Mouse (Mus musculus): ENCODE measurements at regions not wholly inside any gene's neighbourhood (a gene's known extent, or its start where the extent isn't known, plus 50 kb on each side); places are given as distances from the start of the nearest gene placed in this dataset.
"Not testable (repeated sequence)": the region's sequence is repeated elsewhere in the genome, so short reads cannot be mapped to it uniquely, and the experiment has no call there.

- no peak for DNase-seq
Observed at GRCm38 (mm10) chr3:21891819-21892480, 184.5 kb upstream of the Tbl1xr1 start.

- DNase-seq: peak; percentile 28
Observed at GRCm38 (mm10) chr3:21892864-21893404, 183.5 kb upstream of the Tbl1xr1 start.

DNA sequence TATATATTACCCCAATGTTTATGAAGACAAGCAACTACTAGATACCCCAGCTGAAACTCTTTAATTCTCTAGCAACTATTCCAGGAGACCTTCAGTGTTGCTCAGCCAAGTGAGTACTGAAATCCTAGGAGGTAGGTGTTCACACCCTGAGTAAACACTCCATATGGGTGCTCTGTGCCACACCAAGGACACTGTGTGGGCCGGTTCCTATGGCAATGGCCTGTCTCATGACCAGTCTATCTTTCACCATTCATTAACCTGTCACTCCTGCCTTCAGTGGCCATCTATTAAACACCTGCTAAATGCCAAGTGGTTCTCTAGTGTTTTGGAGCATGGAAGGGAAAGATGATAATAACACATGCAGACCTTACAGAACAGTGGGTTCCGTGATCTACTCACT, 180.9 kb upstream of the Tbl1xr1 start:
- DNase-seq: no peak

DNA sequence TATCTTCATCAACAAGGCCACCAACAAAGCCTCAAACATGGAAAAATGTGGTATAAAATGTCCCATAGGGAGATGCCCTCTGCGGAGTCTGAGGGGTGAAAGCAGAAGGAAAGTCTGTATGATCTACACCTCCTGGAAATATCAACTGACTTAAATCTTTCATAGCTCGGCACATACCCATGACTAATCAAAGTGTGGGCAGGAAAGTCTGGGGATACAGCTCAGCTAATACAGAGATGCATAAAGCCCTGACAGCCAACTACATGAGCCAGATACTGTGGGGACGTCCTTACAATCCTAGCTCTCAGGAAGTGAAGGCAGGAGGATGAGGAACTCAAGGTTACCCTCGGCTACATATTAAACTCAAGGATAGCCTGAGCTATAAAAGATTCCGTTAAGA, 178.2 kb upstream of the Tbl1xr1 start:
- no peak for DNase-seq

DNA sequence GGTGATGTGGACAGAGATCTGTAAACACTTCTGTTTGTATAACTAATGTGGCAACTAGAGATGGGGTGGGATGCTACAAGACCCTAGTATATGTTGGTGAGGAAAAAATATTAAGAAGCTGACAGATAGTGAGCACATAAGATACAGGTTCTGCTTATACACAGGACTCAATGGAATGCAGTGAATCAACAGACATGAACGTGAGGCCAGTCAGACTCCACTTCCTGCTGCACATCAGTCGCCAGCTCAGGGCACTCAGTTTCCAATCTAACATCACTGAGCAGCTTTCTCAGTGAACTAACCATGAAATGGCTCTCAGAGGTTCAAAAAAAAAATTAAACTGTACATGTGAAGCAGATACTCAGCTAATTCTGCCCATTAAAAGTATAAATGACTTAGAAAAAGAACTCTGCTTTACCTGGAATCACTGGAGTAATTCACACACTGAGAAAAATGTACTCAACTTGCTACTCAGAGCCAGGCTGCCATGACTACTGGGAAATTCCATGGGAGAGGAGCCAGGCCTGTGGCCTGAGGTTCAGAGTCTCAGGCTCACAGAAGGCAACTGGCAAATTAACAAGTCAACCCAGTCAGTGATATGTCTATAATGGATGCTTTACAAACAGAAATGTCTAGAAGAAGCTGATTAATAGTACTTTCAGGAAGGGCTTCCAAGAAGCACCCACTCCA, 170.9 kb upstream of the Tbl1xr1 start:
- DNase-seq: no peak

DNA sequence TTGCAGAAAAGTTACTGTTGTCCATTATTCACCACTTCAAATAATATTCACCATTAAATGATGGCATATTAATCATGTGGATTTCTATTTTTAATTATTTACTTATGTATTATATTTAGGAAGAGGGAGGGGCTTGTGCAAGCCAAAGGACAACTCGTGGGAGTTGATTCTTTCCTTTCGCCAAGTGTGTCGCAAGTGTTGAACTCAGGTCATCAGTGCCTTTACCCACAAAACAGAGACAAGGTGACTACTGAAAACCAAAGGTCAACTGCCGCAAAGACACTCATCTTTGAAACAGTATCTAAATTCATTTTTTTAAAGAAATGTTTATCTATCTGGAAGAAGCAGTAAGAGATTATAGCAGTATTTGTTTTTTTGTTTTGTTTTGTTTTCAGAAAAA, 167.6 kb upstream of the Tbl1xr1 start:
- no peak for DNase-seq

GRCm38 (mm10) chr3:21910080-21910479, 166.4 kb upstream of the Tbl1xr1 start:
- no peak for DNase-seq

GRCm38 (mm10) chr3:21911071-21911470, 165.4 kb upstream of the Tbl1xr1 start:
- no peak for DNase-seq

DNA sequence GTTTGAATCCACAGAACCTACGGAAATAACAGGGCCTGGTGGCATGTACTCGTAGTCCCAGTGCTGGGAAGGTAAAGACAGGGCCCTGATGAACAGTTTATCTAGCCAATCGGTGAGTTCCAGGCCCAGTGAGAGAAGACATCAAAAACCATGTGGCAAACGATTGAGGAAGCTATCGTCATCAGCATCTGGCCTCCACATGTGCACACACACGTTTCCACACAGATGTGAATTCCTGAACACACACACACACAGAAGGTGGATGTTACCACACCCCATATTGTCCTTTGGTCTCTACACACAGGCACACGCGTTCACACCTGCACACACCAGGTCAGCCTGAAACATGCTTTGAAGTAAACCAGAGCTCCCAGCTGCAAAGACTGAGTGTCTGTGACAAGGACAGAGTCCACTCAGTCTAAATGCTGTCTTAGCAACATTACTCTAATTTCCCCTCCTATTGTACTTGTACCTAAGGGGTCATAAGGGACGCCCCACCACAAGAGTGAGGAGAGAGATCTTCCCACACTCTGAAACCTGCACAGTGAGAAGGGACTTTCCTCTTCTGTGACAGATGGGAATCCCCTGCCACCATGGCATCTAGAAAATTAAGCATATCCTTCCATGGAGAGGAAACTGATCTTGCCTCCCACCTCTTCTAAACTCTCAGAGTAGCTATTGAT, 159.1 kb upstream of the Tbl1xr1 start:
- DNase-seq: no peak

DNA sequence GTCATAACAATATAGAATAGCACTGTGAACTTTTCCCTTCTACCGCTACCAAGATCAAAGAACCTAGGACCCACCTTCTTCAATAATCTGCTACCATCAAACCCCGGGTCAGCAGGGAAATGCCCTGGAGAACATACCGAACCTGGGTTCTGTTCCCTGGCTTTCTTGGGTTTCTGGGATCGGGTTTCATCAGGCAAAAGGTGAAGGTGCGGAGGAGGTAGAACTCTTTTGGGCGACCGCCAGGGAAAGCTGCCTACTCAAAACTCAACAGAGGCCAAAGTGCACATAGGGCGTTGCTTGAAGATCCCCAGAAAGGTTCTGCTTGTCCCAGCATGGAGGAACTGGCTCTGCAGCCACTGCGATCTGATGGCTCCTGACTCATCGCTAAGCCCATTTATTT, 158.0 kb upstream of the Tbl1xr1 start:
- no peak for DNase-seq

DNA sequence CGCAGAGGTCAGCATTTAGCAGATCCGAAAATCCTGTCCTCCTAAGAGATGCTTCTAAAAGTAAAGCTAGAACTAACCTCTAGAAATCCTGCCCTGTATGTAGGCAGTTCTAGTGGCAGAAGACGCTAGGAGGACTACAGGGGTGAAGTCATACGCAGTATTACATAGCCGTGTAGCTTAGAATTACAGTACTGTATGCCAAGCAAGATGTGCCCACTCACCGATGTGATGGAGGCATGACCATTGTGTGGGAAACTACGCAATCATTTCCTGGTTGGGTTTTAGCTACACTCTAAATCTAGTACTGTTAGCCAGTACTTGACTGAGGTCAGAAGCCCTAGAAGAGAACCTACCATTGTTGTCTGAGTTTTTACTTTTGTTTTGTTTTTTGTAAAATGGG, 156.5 kb upstream of the Tbl1xr1 start:
- DNase-seq: peak; percentile 37

DNA sequence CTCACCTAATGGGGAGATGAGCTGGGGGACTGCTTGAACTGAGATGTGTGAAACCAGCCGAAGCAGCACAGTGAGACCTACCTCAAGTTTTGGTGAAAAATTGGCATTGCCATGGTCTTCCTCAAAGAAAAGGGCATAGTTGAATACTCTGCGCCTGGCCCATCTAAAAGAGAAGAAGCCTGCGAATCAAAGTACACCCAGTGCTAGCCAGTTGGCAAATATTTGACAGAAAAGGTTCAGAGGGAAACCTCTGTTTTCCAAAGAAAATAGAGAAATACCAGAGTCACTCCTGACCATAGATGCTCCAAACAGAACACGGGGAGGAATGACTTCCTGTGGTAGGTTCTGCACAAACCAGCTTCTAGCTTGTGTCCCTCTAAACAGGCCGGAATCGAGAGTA, 144.5 kb upstream of the Tbl1xr1 start:
- no peak for DNase-seq

GRCm38 (mm10) chr3:21932696-21933095, 143.8 kb upstream of the Tbl1xr1 start:
- DNase-seq: not testable (repeated sequence)

DNA sequence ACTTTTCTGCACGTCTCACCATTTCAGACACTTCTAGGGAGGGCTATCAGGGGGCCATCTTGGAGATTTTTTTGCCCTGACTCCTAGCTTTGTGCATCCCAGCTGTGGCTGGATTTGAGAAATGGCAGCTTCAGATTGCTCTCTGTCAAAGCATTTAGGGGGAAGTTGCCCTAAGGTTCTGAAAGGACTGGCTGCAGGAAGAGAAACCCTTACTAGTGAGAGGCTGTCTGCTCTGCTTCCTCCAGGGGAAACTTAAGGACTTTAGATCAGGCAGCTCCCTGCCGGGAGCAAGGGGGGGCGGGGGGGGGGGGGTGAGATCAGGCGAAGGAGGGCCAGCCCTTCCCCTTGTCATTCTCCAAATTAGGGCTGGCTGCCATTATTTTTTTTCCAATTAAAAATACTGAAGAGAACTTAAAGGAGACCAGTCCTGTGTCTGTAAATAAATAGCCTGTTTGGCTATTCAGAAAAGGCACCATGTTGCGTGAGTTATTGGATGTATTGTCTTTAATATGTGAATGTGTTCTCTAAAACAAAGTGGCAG, 141.7 kb upstream of the Tbl1xr1 start:
- peak; percentile 59 for DNase-seq

DNA sequence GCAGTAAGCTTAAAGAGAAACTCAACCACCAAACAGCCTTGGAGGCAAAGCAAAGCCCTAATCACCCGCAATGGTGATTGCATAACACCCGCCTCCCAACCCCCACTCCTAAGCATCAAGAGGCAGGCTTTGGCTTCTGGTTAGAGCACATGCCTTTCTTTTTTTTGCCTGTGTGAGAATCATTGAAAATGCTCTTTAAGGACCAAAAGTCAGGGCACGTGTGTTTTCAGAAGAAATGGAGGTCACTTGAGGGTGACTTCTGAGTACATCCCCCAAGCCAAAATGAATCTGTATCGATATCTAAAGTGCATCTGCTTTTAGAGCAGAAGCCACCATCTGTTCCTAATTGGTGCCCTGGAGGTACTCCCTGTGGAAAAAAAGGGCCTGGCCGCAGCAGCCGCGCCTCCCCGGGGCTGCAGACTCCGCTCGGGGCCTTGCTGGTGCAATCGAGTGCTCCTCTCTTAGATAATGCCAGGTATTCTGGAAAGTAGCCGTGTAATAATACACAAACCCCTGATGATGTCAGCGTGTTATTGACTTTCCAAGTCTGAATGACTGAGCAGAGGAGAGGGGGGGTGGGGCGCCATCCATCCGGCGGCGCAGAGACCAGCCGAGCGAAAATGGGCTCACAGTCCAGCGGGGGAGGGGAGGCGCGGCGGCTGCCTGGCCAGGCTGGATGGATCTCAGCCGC, 140.7 kb upstream of the Tbl1xr1 start:
- peak; percentile 92 for DNase-seq

DNA sequence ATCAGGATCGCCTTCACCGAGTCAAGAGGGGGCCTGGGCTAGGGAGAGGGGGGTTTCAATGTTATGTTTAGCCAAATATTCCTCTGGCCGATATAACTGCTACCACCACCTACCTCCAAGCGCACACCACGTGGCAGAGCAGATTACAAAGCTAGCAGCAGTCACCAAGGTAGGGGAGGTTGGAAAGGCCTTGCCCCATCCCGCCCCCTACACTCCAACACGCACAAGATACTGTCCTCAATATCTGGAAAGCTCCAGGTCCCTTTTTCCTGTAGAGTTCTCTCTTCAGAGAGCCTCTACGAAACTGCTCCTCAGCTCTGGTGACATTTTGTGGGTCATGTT, 140.2 kb upstream of the Tbl1xr1 start:
- no peak for DNase-seq

- DNase-seq: no peak
Observed at GRCm38 (mm10) chr3:21936616-21937015, 139.8 kb upstream of the Tbl1xr1 start.

GRCm38 (mm10) chr3:21937281-21938035, 139.0 kb upstream of the Tbl1xr1 start:
- DNase-seq: peak; percentile 85

GRCm38 (mm10) chr3:21938071-21938848, 138.2 kb upstream of the Tbl1xr1 start:
- DNase-seq: peak; percentile 75

DNA sequence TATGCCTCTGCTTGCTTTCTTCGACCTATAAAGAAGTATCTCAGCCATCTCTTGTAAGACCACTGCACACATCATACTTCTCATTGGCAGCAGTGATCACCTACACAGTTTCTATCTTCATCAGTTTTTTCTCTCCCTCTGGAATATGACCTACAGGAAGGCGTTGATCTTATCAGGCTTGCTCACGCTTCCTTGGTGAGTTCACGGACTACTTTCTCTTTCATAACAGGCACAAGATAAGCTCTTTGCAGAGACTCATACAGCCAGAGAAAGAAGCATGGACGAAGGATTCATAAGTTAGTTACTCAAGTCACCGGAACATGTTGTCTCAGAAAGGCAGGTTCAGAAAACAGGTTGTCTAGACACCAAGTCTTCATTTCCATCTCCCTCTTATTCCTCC, 136.7 kb upstream of the Tbl1xr1 start:
- no peak for DNase-seq

DNA sequence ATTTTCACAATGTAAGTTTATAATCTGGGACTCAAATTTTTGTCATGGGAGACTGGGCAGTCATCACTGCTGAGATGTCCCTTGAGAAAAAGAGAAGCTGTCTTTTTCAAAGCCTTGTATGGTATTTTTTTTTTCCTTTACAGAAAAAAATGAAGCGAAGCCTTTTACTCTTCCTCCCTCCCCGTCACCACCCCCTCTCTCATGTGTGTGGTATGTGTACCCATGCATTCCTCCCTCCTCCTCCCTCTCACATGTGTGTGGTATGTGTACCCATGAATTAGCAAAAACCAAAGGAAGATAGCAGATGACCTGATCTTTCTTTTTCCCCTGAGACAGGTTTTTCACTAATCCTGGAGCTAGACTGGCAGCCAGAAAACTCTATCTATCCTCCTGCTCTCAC, 134.9 kb upstream of the Tbl1xr1 start:
- no peak for DNase-seq

GRCm38 (mm10) chr3:21942912-21943311, 133.5 kb upstream of the Tbl1xr1 start:
- DNase-seq: no peak

Data from layer of hippocampus, adult 9-11 months (tissue).